Mouse (Mus musculus) olfactory bulb, adult 2 months (tissue): Measurements from ENCODE around the gene Tyw1.

ENCODE experiments used
- CTCF ChIP-seq: fragments of 200-500 bp; IDR thresholded peaks from 2 replicates; pipeline ENCODE4 v1.5.1; 2012; ENCODE audit warnings: low read depth, mild to moderate bottlenecking, low read length, moderate library complexity; ENCODE audit not compliant: insufficient read depth
- POLR2A ChIP-seq: fragments of 200-500 bp; IDR thresholded peaks from 2 replicates; pipeline ENCODE4 v1.6.1; 2012; ENCODE audit warnings: mild to moderate bottlenecking, low read depth, low read length, moderate library complexity; ENCODE audit not compliant: insufficient read depth

DNA sequence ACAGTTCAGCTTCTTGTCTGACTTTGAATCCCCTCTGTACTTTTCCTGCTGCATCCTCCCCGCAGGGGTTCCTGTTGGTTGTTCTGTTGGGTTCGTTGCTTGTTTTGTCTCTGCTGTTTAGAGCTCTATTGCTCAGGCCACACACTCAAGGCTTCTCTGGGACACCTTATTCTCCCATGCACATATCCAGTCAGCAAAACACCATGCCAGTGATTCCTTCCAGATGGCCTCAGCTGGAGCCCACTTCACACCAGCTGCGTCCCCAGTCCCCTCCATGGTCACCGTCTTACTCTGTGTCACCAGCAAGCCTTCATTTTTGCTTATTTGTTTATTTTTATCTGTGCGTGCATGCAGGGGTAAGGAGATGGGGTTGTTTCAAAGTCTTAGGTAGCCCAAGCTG, 38.5 kb downstream of the Tyw1 start:
- TF ChIP-seq POLR2A (no peak), CTCF (no peak)
